Mouse (Mus musculus) forebrain, embryonic 12.5 days (tissue): ENCODE results near the gene Irf2. TPM values are rescaled to one million over a fixed set of nuclear protein-coding genes. Genes with fewer than 3 reads are reported as not detected.
A peak's percentile ranks its signal among the peaks of the same experiment; 100 is the strongest.

ENCODE experiments used
- ATAC-seq: fragments of 200-750 bp; cut with Nextera tagmentation; 2 replicates; pipeline ENCODE4 v1.8.0; 2017; ENCODE audit warnings: moderate TSS enrichment; ENCODE audit not compliant: low FRiP score
- H3K27ac ChIP-seq: fragments of 300-500 bp; sonication (generic); 2 replicates; pipeline ENCODE4 v1.5.1; 2016; ENCODE audit warnings: mild to moderate bottlenecking
- H3K27me3 ChIP-seq: fragments of 300-500 bp; sonication (generic); 2 replicates; pipeline ENCODE4 v1.6.1; 2016; ENCODE audit warnings: mild to moderate bottlenecking
- H3K36me3 ChIP-seq: fragments of 300-500 bp; sonication (generic); replicated peaks from 2 replicates; pipeline ENCODE4 v1.6.1; 2016; ENCODE audit warnings: mild to moderate bottlenecking
- H3K4me1 ChIP-seq: fragments of 300-500 bp; sonication (generic); 2 replicates; pipeline ENCODE4 v1.6.1; 2016
- H3K4me2 ChIP-seq: fragments of 300-500 bp; sonication (generic); 2 replicates; pipeline ENCODE4 v1.6.1; 2016; ENCODE audit warnings: mild to moderate bottlenecking, moderate library complexity
- H3K4me3 ChIP-seq: fragments of 300-500 bp; sonication (generic); replicated peaks from 2 replicates; pipeline ENCODE4 v1.5.1; 2016; ENCODE audit warnings: mild to moderate bottlenecking
- H3K9ac ChIP-seq: fragments of 300-500 bp; sonication (generic); 2 replicates; pipeline ENCODE4 v1.6.1; 2016; ENCODE audit warnings: mild to moderate bottlenecking
- H3K9me3 ChIP-seq: fragments of 300-500 bp; sonication (generic); 2 replicates; pipeline ENCODE4 v1.6.1; 2016
- WGBS: fragments of 180-500 bp; shearing (Covaris S2); methylation state at CpG from one replicate; pipeline ENCODE4 v1.1.7; 2016; 5-methylcytosine and 5-hydroxymethylcytosine counted together
- polyA plus RNA-seq: library from polyadenylated mRNA; unstranded; fragments of >200 nt; fragmentation: Nextera tagmentation; extraction: Ambion mirVana; gene quantifications from 2 replicates; pipeline ENCODE4 v1.2.1, GENCODE M21; 2016

Gene Irf2
- polyA plus RNA-seq, result 11.5 and 11.7 TPM in 2 replicates

GRCm38 (mm10) chr8:46739003-46739949 is at the start of gene Irf2:
TSS of gene Irf2 (plus strand) at chr8:46739732.
- H3K36me3 ChIP-seq, result no peaks in the 10 kb centered on the region
- peak within 1 kb of the TSS; percentile 79 for H3K4me2 ChIP-seq
- H3K9me3 ChIP-seq, result 0 out of 2 replicates have a peak, but pooled peaks cover 5% of the 10 kb centered on the region
- peak within 1 kb of the TSS; percentile 96 for H3K9ac ChIP-seq
- WGBS, result under 1% methylated on average over 44 of the region's 51 CpGs
- ATAC-seq, result peak; percentile 69
- peak within 1 kb of the TSS; percentile 92 for H3K4me3 ChIP-seq
- H3K27ac ChIP-seq, result peak within 1 kb of the TSS; percentile 91
- peaks cover 7% of the 10 kb centered on the region for H3K4me1 ChIP-seq
- no peaks in the 10 kb centered on the region for H3K27me3 ChIP-seq

GRCm38 (mm10) chr8:46690111-46690510 is 49.4 kb upstream of the Irf2 start:
- no peak overlapping the region for H3K27ac ChIP-seq

GRCm38 (mm10) chr8:46690581-46690980 is 49.0 kb upstream of the Irf2 start:
- H3K4me2 ChIP-seq, result no peak overlapping the region
- WGBS, result 79% methylated on average over 5 of the region's 5 CpGs
- H3K27ac ChIP-seq, result no peak overlapping the region
- no peak for ATAC-seq
- no peak overlapping the region for H3K9ac ChIP-seq
- H3K9me3 ChIP-seq, result no peaks in the 10 kb centered on the region
- H3K4me3 ChIP-seq, result no peak overlapping the region
- H3K36me3 ChIP-seq, result no peaks in the 10 kb centered on the region
- H3K4me1 ChIP-seq, result peaks cover 29% of the 10 kb centered on the region
- H3K27me3 ChIP-seq, result no peaks in the 10 kb centered on the region

More at GRCm38 (mm10) chr8:46690111-46690510, 49.4 kb upstream of the Irf2 start:
- WGBS, result 10% methylated on average over 5 of the region's 5 CpGs
- Histone ChIP-seq H3K4me2 (no peak overlapping the region), H3K4me3 (no peak overlapping the region), H3K36me3 (no peaks in the 10 kb centered on the region), H3K9me3 (no peaks in the 10 kb centered on the region), H3K27me3 (no peaks in the 10 kb centered on the region), H3K9ac (no peak overlapping the region), H3K4me1 (peaks cover 29% of the 10 kb centered on the region)
- no peak for ATAC-seq

GRCm38 (mm10) chr8:46691360-46691759 is 48.2 kb upstream of the Irf2 start:
- ATAC-seq, result no peak
- H3K4me1 ChIP-seq, result peaks cover 30% of the 10 kb centered on the region
- 71% methylated on average over 7 of the region's 7 CpGs for WGBS
- no peaks in the 10 kb centered on the region for H3K27me3 ChIP-seq
- H3K9me3 ChIP-seq, result no peaks in the 10 kb centered on the region
- no peak overlapping the region for H3K27ac ChIP-seq
- H3K9ac ChIP-seq, result no peak overlapping the region
- H3K36me3 ChIP-seq, result no peaks in the 10 kb centered on the region
- no peak overlapping the region for H3K4me2 ChIP-seq
- H3K4me3 ChIP-seq, result no peak overlapping the region

GRCm38 (mm10) chr8:46696256-46697041 is 43.1 kb upstream of the Irf2 start:
- WGBS, result 56% methylated on average over 15 of the region's 15 CpGs
- no peak overlapping the region for H3K4me2 ChIP-seq
- H3K27ac ChIP-seq, result no peak overlapping the region
- no peak overlapping the region for H3K4me3 ChIP-seq
- no peak overlapping the region for H3K9ac ChIP-seq
- no peaks in the 10 kb centered on the region for H3K9me3 ChIP-seq
- no peaks in the 10 kb centered on the region for H3K27me3 ChIP-seq
- ATAC-seq, result no peak
- no peaks in the 10 kb centered on the region for H3K36me3 ChIP-seq
- peaks cover 16% of the 10 kb centered on the region for H3K4me1 ChIP-seq

GRCm38 (mm10) chr8:46697566-46697965 is 42.0 kb upstream of the Irf2 start:
- no peak for ATAC-seq
- Histone ChIP-seq H3K4me3 (no peak overlapping the region), H3K9ac (no peak overlapping the region), H3K4me2 (no peak overlapping the region), H3K9me3 (no peaks in the 10 kb centered on the region), H3K27me3 (no peaks in the 10 kb centered on the region), H3K36me3 (no peaks in the 10 kb centered on the region), H3K27ac (no peak overlapping the region), H3K4me1 (peaks cover 7% of the 10 kb centered on the region; the same call in 1 of the 2 replicates)
- WGBS, result 79% methylated on average over 4 of the region's 4 CpGs

- Histone ChIP-seq H3K27ac (no peak overlapping the region), H3K4me2 (no peak overlapping the region), H3K9me3 (no peaks in the 10 kb centered on the region), H3K9ac (no peak overlapping the region), H3K4me1 (0 out of 2 replicates have a peak, but pooled peaks cover 4% of the 10 kb centered on the region), H3K27me3 (no peaks in the 10 kb centered on the region), H3K36me3 (no peaks in the 10 kb centered on the region), H3K4me3 (no peak overlapping the region)
- 90% methylated on average over 5 of the region's 5 CpGs for WGBS
- ATAC-seq, result no peak
These were observed 41.4 kb upstream of the Irf2 start for GRCm38 (mm10) chr8:46698162-46698561.

GRCm38 (mm10) chr8:46705145-46705544 is 34.4 kb upstream of the Irf2 start:
- Histone ChIP-seq H3K27ac (no peak overlapping the region), H3K4me2 (no peak overlapping the region), H3K27me3 (no peaks in the 10 kb centered on the region), H3K4me3 (no peak overlapping the region), H3K36me3 (no peaks in the 10 kb centered on the region), H3K9ac (no peak overlapping the region), H3K9me3 (0 out of 2 replicates have a peak, but pooled peaks cover 4% of the 10 kb centered on the region), H3K4me1 (no peaks in the 10 kb centered on the region)
- ATAC-seq, result no peak
- WGBS, result 94% methylated on average over 2 of the region's 2 CpGs

GRCm38 (mm10) chr8:46706730-46707129 is 32.8 kb upstream of the Irf2 start:
- ATAC-seq, result no peak
- WGBS, result 43% methylated on average over 5 of the region's 5 CpGs
- Histone ChIP-seq H3K36me3 (no peaks in the 10 kb centered on the region), H3K9ac (no peak overlapping the region), H3K4me3 (no peak overlapping the region), H3K4me1 (no peaks in the 10 kb centered on the region), H3K27me3 (no peaks in the 10 kb centered on the region), H3K27ac (no peak overlapping the region), H3K4me2 (no peak overlapping the region), H3K9me3 (0 out of 2 replicates have a peak, but pooled peaks cover 4% of the 10 kb centered on the region)

GRCm38 (mm10) chr8:46709302-46709701 is 30.2 kb upstream of the Irf2 start:
- no peak overlapping the region for H3K27ac ChIP-seq
- no peak for ATAC-seq
- H3K36me3 ChIP-seq, result no peaks in the 10 kb centered on the region
- no peak overlapping the region for H3K4me2 ChIP-seq
- no peak overlapping the region for H3K4me3 ChIP-seq
- no peaks in the 10 kb centered on the region for H3K4me1 ChIP-seq
- WGBS, result 92% methylated on average over 4 of the region's 4 CpGs
- 0 out of 2 replicates have a peak, but pooled peaks cover 4% of the 10 kb centered on the region for H3K9me3 ChIP-seq
- no peaks in the 10 kb centered on the region for H3K27me3 ChIP-seq
- H3K9ac ChIP-seq, result no peak overlapping the region

GRCm38 (mm10) chr8:46710289-46710688 is 29.2 kb upstream of the Irf2 start:
- no peaks in the 10 kb centered on the region for H3K36me3 ChIP-seq
- no peak overlapping the region for H3K4me3 ChIP-seq
- no peaks in the 10 kb centered on the region for H3K27me3 ChIP-seq
- no peak overlapping the region for H3K9ac ChIP-seq
- 0 out of 2 replicates have a peak, but pooled peaks cover 4% of the 10 kb centered on the region for H3K9me3 ChIP-seq
- no peak overlapping the region for H3K4me2 ChIP-seq
- H3K4me1 ChIP-seq, result no peaks in the 10 kb centered on the region
- H3K27ac ChIP-seq, result no peak overlapping the region
- WGBS, result 91% methylated on average over 8 of the region's 8 CpGs
- no peak for ATAC-seq

GRCm38 (mm10) chr8:46711496-46711895 is 28.0 kb upstream of the Irf2 start:
- no peak overlapping the region for H3K9ac ChIP-seq
- H3K9me3 ChIP-seq, result no peaks in the 10 kb centered on the region
- H3K4me1 ChIP-seq, result no peaks in the 10 kb centered on the region
- 77% methylated on average over 2 of the region's 2 CpGs for WGBS
- no peaks in the 10 kb centered on the region for H3K27me3 ChIP-seq
- H3K27ac ChIP-seq, result no peak overlapping the region
- no peaks in the 10 kb centered on the region for H3K36me3 ChIP-seq
- no peak overlapping the region for H3K4me2 ChIP-seq
- no peak for ATAC-seq
- no peak overlapping the region for H3K4me3 ChIP-seq
